Mouse (Mus musculus) megakaryocyte, embryonic 14.5 days (primary cell): ENCODE results near the gene Oosp3.

Source experiments
- FLI1 ChIP-seq: IDR thresholded peaks from 2 replicates; pipeline ENCODE4 v1.6.1; 2012; ENCODE audit warnings: low read length, inconsistent platforms, mixed read lengths
- GATA1 ChIP-seq: IDR thresholded peaks from 3 replicates; pipeline ENCODE4 v1.6.1; 2012; ENCODE audit warnings: mixed read lengths, low read length, inconsistent platforms, borderline replicate concordance

DNA sequence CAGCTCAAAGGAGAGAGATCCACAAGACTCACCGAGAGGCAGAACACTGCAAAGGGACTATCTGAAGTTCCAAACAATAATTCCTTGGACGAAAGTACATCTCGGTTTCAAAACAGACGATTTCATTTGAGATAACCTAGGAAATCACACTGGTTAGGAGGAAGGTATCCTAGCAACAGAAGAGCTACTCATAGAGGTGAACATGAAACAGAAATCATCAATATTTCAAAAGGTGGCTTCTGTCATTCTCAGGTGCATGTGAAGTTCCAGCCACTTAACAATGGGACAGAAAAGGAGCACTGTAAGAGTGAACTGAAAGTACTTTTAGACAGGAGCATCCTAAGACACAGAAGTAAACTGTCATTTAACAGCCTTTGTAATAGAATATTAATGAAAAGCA, 47.3 kb upstream of the Oosp3 start:
- TF ChIP-seq GATA1 (no peak), FLI1 (no peak)
